ENCODE assay signal across 7 mouse cellular contexts in the genomic region with DNA sequence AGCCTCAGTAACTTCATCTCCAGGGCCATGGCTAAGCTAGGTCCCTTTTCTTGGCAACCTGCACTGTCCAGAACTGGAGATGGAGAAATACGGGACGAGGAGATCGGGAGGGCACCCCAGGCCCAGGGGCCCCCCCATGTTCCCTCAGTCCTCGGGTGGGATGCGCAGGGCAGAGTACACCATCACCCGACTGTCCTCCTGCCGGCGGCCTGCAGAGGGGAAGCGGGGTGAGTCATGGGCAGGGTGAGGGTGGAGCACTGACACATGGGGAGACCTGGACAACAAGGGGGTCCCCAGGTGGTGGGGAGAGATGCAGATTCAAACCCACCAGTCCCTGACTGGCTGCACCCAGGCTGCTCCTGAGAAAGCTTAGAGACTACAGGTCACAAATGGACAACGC.
DNase-seq lines count a peak whose midpoint lies in the region; ATAC-seq and TF ChIP-seq lines count a peak whose summit lies in the region.
"Not testable (repeated sequence)": the region's sequence is repeated elsewhere in the genome, so short reads cannot be mapped to it uniquely, and the experiment has no call there.

No protein-coding gene starts in this region.

- H3K4me2 ChIP-seq in embryonic facial prominence, embryonic 11.5 days (ENCODE audit: low read depth, low read length); forebrain, embryonic 11.5 days (ENCODE audit: low read depth, low read length, severe bottlenecking); hindbrain, embryonic 11.5 days (replicated peaks; ENCODE audit: low read depth, low read length); intestine, postnatal 0 days (replicated peaks; ENCODE audit: low read depth); limb, embryonic 13.5 days (replicated peaks): not testable (repeated sequence)

- H3K36me3 ChIP-seq in embryonic facial prominence, embryonic 11.5 days (replicated peaks; ENCODE audit: control insufficient read depth, insufficient read depth, low read depth, low read length); forebrain, embryonic 11.5 days (ENCODE audit: control insufficient read depth, insufficient read depth, low read length); hindbrain, embryonic 11.5 days (ENCODE audit: control insufficient read depth, insufficient read depth, low read length); intestine, postnatal 0 days (ENCODE audit: control insufficient read depth, insufficient read depth); limb, embryonic 13.5 days: not testable (repeated sequence)

- H3K4me3 ChIP-seq in embryonic facial prominence, embryonic 11.5 days (ENCODE audit: low read depth, low read length); forebrain, embryonic 11.5 days (ENCODE audit: low read depth, low read length); hindbrain, embryonic 11.5 days (ENCODE audit: low read depth, low read length); intestine, postnatal 0 days (ENCODE audit: low read depth, low read length); limb, embryonic 13.5 days: not testable (repeated sequence)

- DNase-seq in embryonic facial prominence, embryonic 11.5 days (ENCODE audit: low spot score); forebrain, embryonic 11.5 days (ENCODE audit: low spot score); hindbrain, embryonic 11.5 days (ENCODE audit: low spot score): not testable (repeated sequence)

- H3K9me3 ChIP-seq in embryonic facial prominence, embryonic 11.5 days (replicated peaks; ENCODE audit: control insufficient read depth, low read length); forebrain, embryonic 11.5 days (ENCODE audit: control insufficient read depth, low read length); hindbrain, embryonic 11.5 days (ENCODE audit: control insufficient read depth, low read length); intestine, postnatal 0 days (ENCODE audit: control insufficient read depth); limb, embryonic 13.5 days: not testable (repeated sequence)

- 60% methylated on average over 1 of the region's 10 CpGs for WGBS in embryonic facial prominence, embryonic 11.5 days
- WGBS in forebrain, embryonic 11.5 days: 100% methylated on average over 1 of the region's 10 CpGs
- WGBS in hindbrain, embryonic 11.5 days: no CpG with 5 or more reads among the region's 10 CpGs
- no CpG with 5 or more reads among the region's 10 CpGs for WGBS in intestine, postnatal 0 days
- 100% methylated on average over 1 of the region's 10 CpGs for WGBS in limb, embryonic 13.5 days

- not testable (repeated sequence) for H3K27me3 ChIP-seq in embryonic facial prominence, embryonic 11.5 days (ENCODE audit: control insufficient read depth, insufficient read depth, low read length); forebrain, embryonic 11.5 days (ENCODE audit: control insufficient read depth, insufficient read depth, low read length); hindbrain, embryonic 11.5 days (ENCODE audit: control insufficient read depth, insufficient read depth, low read length); intestine, postnatal 0 days (replicated peaks; ENCODE audit: control insufficient read depth, insufficient read depth, low read length); limb, embryonic 13.5 days

- H3K27ac ChIP-seq in embryonic facial prominence, embryonic 11.5 days (replicated peaks; ENCODE audit: low read depth, low read length); forebrain, embryonic 11.5 days (ENCODE audit: low read depth, low read length); hindbrain, embryonic 11.5 days (ENCODE audit: low read depth, low read length); intestine, postnatal 0 days (ENCODE audit: low read depth, low read length); limb, embryonic 13.5 days: not testable (repeated sequence)

- H3K9ac ChIP-seq in embryonic facial prominence, embryonic 11.5 days (replicated peaks; ENCODE audit: low read length); forebrain, embryonic 11.5 days (ENCODE audit: low read length); hindbrain, embryonic 11.5 days (ENCODE audit: low read depth, low read length); intestine, postnatal 0 days (ENCODE audit: low read depth, low read length); limb, embryonic 13.5 days: not testable (repeated sequence)

- 0 out of 2 replicates have a peak, but pooled peaks have one; percentile 34 for ATAC-seq in embryonic facial prominence, embryonic 11.5 days (replicated peaks; ENCODE audit: insufficient number of reproducible peaks, low FRiP score, low TSS enrichment, low read depth)
- ATAC-seq in forebrain, embryonic 11.5 days (replicated peaks; ENCODE audit: low FRiP score): 0 out of 2 replicates have a peak, but pooled peaks have one; percentile 46
- peak; percentile 38; the same call in 1 of the 2 replicates for ATAC-seq in hindbrain, embryonic 11.5 days (ENCODE audit: low FRiP score)
- peak; percentile 38; the same call in 1 of the 2 replicates for ATAC-seq in intestine, postnatal 0 days
- 0 out of 2 replicates have a peak, but pooled peaks have one; percentile 15 for ATAC-seq in limb, embryonic 13.5 days (ENCODE audit: low FRiP score, low read depth)
- ATAC-seq in megakaryocyte-erythroid progenitor cell, adult 5-6 weeks (replicated peaks; ENCODE audit: low FRiP score, low TSS enrichment, poor library complexity, severe bottlenecking): 0 out of 2 replicates have a peak, but pooled peaks have one; percentile 26
- ATAC-seq in neutrophil, adult 5-6 weeks (ENCODE audit: extremely low read depth, insufficient number of reproducible peaks, low FRiP score, poor library complexity, severe bottlenecking): 0 out of 2 replicates have a peak, but pooled peaks have one; percentile 13

- not testable (repeated sequence) for TF ChIP-seq CTCF in intestine, postnatal 0 days (IDR thresholded peaks at IDR 0.05; ENCODE audit: low read depth)

- H3K4me1 ChIP-seq in embryonic facial prominence, embryonic 11.5 days (ENCODE audit: control insufficient read depth, insufficient read depth, low read length); forebrain, embryonic 11.5 days (replicated peaks; ENCODE audit: control insufficient read depth, insufficient read depth, low read length); hindbrain, embryonic 11.5 days (replicated peaks; ENCODE audit: control insufficient read depth, insufficient read depth, low read length); intestine, postnatal 0 days (replicated peaks; ENCODE audit: control insufficient read depth, insufficient read depth, low read length); limb, embryonic 13.5 days: not testable (repeated sequence)
